Mouse (Mus musculus) adrenal gland, adult (tissue): ENCODE results near the gene Edem3.

Experiments used
- DNase-seq, 2 experiments: peaks; one replicate each; pipeline ENCODE4 v3.0.0; 2022 to 2023; ENCODE audit warnings: low spot score in 1 of 2; ENCODE audit not compliant: inconsistent age in 2 of 2

Edem3 gene

DNA sequence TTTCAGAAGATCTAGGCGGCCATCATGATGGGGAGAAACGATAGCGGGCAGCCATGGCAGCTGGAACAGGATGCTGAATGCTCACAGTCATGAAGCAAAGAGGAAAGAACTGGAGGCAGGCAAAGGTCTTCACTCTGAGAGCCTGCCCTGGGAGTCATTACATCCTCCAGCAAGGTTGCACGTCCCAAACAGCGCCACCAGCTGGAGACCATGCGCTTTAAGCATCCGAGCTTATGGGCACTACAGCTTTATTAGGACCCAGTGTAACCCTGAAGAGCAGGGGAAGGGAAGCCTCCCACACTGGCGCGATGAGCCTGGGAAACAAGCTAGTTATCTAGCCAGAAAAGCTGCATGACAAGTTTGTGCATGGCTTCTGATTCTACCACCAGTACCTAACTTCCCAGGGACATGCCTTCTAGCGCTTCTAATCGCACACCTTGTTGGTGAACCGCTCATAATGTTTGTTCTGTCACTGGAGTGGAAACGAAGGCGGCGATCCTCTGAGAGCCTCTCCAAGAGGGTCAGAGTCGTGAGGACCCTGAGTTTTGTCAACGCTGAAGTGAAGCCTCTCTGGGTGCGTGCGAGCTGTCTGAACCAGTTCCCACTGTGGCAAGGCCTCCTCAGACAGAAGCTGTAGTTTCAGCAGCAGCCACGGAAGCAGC is 106.3 kb downstream of the Edem3 start:
- no peak for DNase-seq

DNA sequence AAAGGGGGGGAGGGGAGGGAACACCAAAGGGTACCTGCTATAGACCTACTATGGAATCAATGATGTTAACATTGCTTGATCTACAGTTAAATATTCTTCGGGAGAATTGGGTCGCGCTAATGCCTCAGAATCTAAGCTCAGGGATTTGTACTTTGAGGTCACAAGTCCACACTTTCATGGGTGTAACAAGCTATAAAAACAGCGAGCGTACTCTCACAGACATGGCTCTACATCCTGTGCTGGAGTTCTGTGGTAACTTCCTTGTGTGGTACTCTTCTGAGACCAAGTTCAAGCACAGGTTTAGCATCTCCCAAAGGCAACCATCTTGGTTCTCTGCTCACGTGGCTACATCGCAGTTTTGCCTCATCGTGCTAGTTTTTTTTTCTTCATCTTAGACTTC is 106.9 kb downstream of the Edem3 start:
- no peak for DNase-seq

DNA sequence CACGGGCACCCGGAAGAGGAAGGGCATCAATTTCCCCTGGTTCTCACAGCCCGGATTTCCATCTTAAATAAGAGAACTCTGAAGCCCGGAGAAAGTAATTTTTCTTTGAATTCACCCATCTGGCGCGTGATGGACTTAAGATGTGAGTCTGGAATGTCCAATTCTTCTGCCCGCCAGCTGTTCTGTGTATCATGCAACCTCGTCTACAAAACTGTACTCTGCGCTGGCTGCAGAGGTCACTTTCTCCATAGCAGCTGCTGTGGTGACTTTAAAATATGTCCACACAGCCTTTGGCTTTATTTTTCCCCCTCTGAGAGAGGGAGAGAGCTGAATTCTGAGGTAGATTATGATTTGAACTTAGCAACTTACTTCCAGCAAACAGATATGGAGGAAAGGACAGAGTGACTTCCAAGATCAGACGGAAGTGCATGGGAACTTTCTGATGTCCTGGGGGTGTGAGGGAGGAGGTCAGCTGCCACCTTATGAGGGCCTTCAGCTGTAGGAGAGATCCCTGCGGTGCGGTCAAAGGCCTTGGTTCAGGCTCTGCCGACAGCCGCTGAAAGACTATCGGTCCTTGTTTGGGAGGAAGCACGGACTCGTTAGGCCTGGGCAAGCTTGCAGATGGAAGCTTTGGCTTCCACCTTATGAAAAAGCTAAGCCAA is 108.1 kb downstream of the Edem3 start:
- DNase-seq = no peak

DNA sequence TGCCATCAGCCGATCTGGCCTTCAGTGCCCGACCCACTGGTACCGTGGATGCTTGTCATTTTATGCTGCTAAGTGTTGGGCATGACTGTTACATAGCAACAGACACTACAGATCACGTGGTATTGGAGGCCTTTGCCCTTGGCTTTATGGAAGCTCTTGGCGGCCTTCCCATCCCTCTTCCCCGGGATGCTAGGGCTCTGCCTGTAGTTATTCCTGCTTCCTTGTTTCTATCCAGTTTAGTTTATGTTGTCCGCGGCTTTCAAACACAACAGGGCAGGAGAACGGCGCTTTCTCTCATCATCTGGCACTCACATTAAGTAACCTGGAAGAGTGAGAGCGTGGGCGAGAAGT is 108.6 kb downstream of the Edem3 start:
- peak; percentile 70 to 84 for DNase-seq

DNA sequence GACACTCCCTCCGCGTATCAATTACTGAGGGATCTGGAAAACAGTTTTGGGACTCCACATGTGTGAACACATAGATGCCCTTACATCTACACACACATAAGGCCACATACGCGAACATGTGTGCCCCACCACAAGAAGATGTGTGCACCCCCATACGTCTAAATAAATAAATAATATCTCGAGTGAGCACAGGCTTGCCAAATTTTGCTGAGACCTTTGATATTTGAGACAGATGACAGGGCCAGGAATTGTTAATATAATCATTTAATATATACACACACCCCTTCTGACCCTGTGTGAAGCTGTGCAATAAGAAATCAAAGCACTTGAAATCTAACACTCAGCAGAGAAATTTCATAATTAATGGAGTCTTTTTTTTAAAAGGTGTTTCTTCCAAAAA is 109.2 kb downstream of the Edem3 start:
- DNase-seq = no peak
